Mouse (Mus musculus) right cerebral cortex, postnatal 10 days (tissue): ENCODE data around the gene Nod1.

Experiments used
- DNase-seq, 2 experiments: peaks; one replicate each; pipeline ENCODE4 v3.0.0; 2021; ENCODE audit warnings: low spot score in 2 of 2

Nod1 gene

DNA sequence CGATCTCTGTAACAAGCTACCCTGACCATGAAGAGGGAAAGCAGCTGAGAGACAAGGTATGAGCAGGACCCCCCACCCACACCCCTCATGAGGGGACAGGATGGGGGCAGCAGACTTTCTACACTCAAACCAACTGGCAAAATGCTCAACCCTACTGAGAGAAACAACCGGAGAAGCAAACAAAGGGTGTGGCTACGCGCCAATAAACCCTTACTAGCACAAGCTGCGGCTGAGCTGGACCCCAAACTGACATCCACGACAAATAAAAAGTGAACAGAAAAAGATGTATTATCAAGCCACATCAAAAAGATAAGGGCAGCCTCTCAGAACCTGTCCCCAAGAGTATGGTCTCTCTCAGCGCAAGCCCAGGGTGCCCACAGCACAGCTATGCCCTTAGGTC is 32.3 kb downstream of the Nod1 start:
- DNase-seq: no peak

DNA sequence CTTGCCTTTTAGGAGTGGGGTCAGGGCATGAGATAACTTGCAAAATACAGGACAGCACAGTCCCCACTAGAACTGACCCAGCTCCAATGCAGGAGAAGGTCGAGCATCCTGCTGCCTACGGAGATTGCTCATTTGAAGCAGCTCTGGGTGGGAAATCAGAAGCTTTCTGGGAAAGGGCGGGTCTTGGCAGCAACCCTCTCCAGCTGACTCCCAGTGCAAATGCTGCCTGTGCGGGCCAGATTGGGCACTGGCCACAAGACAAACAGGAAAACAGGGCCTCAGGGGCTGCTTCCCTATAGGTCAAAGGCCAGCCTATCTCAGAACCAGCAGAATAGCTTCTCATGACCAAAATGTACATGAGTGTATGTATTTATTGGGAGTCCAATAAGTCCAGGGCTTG is 32.8 kb downstream of the Nod1 start:
- DNase-seq: no peak

DNA sequence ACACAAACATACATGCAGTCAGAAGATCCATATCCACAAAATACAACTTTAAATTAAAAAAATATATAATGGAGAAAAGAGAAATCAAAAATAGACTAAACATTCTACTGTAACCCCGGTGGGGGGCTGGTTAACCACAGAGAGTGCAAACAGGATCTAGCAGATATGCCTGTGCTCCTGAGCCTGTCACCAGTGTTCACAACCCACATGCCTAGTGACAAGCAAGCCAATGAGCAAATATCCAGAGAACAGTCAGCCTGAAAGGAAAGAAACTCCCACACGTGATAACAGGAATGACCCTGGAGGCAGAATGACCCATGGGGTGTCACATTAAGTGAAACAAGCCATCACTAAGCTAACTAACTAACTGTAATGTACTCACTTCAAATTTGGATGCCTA is 35.9 kb downstream of the Nod1 start:
- no peak for DNase-seq

GRCm38 (mm10) chr6:54934930-54935329 is 37.5 kb downstream of the Nod1 start:
- DNase-seq: no peak

DNA sequence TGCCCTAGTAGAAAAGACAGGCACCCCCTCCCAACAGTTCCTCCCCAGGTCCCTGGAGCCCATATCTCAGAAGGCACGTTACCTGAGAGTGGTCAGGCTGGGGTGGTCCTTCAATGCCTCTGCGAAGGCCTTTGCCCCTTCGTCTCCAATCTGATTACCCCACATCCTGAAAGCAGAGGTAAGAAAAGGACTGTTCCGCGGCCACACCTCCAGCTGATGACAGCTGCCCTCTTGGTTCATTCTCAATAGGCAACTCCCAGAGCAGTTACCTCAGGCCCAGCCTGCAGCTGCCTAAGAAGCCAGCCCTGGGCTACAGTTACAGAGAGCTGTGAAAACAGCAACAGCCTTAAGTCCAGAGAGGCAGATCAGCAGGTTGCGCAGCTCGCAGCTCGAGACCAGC is 38.1 kb downstream of the Nod1 start:
- peak in 1 of 2 experiments; percentile 4 for DNase-seq

DNA sequence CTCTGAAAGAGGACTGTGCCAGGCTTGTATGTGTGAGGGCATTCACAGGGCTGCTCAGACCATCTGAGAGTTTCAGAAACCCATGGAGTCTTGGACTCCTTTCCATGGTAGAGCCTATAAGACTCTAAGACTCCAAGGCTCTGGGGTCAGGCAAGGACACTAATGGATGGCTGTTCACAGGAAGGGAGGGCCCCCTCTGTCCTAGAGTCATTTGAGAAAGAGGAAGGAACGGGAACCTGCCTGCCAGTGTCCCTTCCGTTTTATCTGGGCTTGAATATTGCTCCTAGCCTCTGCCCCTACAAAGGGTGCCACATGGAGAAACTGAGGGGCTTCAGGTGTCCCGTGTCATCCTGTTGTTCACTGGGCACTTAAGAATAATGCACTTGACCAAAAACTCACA is 38.5 kb downstream of the Nod1 start:
- DNase-seq: peak in 1 of 2 experiments; percentile 17

DNA sequence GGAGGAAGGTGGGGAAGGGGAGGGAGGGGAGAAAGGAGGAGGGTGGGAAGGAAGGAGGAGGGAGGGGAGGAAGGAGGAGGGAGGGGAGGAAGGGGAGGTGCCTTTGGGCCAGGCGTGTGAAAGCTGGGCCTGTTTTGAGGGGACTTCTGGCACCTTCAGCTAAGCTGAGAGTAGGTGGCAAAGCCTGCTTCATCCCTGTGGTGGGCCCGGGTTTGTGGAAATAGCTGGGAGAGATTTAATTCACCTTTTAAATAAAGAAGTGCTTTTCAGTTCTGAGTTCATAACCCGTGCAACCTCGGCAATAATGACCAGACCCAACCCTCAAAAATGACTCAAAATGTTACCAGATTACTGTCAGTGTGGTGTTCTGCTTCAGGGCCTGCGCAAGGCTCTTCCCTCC is 39.2 kb downstream of the Nod1 start:
- peak in 1 of 2 experiments; percentile 6 for DNase-seq

- DNase-seq: no peak
Observed at GRCm38 (mm10) chr6:54932526-54932925, 39.9 kb downstream of the Nod1 start.

- DNase-seq: no peak
Observed at GRCm38 (mm10) chr6:54931641-54932040, 40.8 kb downstream of the Nod1 start.

DNA sequence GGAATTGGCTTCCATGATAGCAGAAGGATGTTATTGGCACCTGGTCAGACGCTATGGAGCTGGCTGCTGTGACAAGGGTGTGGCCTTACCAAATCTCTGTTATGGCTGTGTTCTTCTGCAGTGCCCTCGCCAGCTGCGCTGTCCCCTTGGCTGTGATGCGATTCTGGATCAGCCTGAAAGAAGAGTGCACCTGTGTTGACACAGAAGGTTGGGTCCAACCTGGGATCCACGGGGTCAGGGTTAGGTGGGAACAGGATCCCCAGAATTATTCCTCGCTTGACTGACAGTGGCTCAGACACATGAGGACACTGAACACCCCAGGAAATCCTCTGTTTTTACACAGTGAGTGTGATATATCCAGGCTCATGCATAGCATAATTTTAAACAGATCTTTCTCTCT is 44.5 kb downstream of the Nod1 start:
- no peak for DNase-seq

GRCm38 (mm10) chr6:54926899-54927298 is 45.5 kb downstream of the Nod1 start:
- DNase-seq: no peak

GRCm38 (mm10) chr6:54925736-54926440 is 46.5 kb downstream of the Nod1 start:
- DNase-seq: no peak

GRCm38 (mm10) chr6:54924538-54924937 is 47.9 kb downstream of the Nod1 start:
- peak in 1 of 2 experiments; percentile 14 for DNase-seq

- DNase-seq: peak in 1 of 2 experiments; percentile 4
Observed at GRCm38 (mm10) chr6:54918521-54918920, 53.9 kb downstream of the Nod1 start.

GRCm38 (mm10) chr6:54917523-54917922 is 54.9 kb downstream of the Nod1 start:
- peak; percentile 46 to 62 for DNase-seq

- DNase-seq: no peak
Observed at GRCm38 (mm10) chr6:54916941-54917340, 55.5 kb downstream of the Nod1 start.

DNA sequence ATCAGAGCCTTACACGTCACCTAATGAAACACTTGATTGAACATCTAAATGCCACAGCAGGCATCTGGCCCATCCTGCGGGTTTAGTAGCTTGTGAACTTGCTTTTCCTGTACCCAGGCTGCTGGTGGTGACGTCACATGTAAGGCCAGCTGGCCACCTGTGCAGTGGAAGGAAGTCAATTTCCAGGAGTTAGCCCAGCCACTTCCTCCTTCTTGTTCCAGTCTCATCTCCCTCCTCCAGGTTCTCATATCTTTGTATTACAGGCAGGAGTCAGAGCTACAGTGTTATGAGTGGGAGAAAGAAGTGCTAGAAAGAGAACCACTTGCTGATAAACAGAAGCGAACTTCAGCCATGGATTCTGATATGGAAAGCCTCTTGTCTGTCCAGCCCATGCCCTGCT is 56.2 kb downstream of the Nod1 start:
- DNase-seq: peak in 1 of 2 experiments; percentile 11

DNA sequence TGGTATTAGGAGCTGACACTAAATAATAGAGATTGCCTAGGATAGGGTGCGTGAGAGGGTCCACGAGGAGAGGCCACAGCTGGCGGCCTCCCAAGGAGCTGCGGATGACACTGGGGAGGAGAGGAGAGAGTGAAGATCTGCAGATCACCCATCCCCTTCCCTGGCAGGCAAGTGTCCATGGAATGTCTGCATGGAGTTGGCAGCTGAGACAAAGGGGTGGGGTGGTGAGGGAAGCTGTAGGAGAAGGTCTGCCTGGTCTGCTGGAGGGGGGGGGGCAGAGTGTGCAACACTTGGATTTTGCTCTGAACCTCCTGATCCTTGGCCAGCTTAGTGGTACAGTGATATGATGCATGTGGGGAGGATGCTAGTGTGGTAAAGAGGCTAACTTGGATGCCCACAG is 57.4 kb downstream of the Nod1 start:
- DNase-seq: peak in 1 of 2 experiments; percentile 12

GRCm38 (mm10) chr6:54906053-54907040 is 66.1 kb downstream of the Nod1 start:
- DNase-seq: no peak

- DNase-seq: no peak
Observed at GRCm38 (mm10) chr6:54902547-54902946, 69.9 kb downstream of the Nod1 start.

DNA sequence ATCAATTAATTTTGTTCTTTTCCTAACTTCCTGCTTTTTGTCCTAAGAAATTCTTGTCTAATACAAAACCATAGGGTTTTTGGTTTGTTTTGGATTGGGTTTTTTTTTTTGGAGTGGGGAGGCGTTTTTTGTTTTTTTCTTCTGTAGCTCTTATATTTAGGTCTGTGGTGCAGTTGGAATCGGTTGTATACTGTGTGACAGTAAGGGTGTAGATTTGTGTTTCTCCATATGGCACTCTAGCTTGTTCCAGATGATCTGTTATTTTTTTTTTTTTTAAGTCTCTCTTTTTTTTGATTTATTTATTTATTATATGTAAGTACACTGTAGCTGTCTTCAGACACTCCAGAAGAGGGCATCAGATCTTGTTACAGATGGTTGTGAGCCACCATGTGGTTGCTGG is 72.2 kb downstream of the Nod1 start:
- DNase-seq: no peak

DNA sequence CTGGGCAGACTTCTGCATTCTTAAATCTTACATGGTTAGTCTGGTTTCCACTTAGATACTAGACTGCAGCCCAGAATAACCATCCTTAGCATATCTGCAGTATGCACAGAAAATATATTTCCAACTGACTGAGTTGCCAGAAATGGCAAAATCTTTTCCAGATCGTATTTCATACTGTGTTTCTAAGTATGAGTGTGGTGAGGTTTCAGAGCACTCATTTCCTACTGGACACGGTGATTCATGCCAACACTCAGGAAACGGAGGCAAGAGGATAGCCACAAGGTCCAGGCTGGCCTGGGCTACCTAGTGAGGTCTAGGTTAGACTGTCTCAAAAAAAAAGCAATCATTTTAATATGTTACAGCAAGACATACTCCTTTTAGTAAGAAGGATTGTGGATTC is 81.0 kb downstream of the Nod1 start:
- peak in 1 of 2 experiments; percentile 19 for DNase-seq

- no peak for DNase-seq
Observed at GRCm38 (mm10) chr6:54890221-54890620, 82.2 kb downstream of the Nod1 start.
